14 mouse cellular contexts compared by ENCODE assay signal in genomic region chr10:14401744-14402143, GRCm38 (mm10).
A peak's percentile ranks its signal among the peaks of the same experiment; 100 is the strongest.
DNase-seq lines count a peak whose midpoint lies in the region; ATAC-seq and TF ChIP-seq lines count a peak whose summit lies in the region.
"Had no signal": no experiment of that assay in that cellular context is flagged by ENCODE, and none has a peak within 500 bp of the region (broad histone marks: within the 10 kb centered on the region; RNA-seq: fewer than 3 reads in every experiment).

No protein-coding gene starts in this region.

- no peak for ATAC-seq in inflammation-experienced regulatory T-cells, adult 6 months
- ATAC-seq: forebrain, postnatal 0 days had no signal

- H3K27ac ChIP-seq in kidney, adult 2 months (ENCODE audit: insufficient read depth, low read depth, low read length) = no peak overlapping the region
- H3K27ac ChIP-seq: embryonic facial prominence, embryonic 13.5 days; limb, embryonic 12.5 days had no signal

- H3K36me3 ChIP-seq in kidney, adult 2 months (ENCODE audit: control insufficient read depth, insufficient read depth, low read length) = no peaks in the 10 kb centered on the region
- H3K36me3 ChIP-seq: embryonic facial prominence, embryonic 13.5 days; limb, embryonic 12.5 days had no signal

- H3K27me3 ChIP-seq in kidney, adult 2 months (replicated peaks; ENCODE audit: control insufficient read depth, insufficient read depth, low read length) = no peaks in the 10 kb centered on the region
- H3K27me3 ChIP-seq: embryonic facial prominence, embryonic 13.5 days; limb, embryonic 12.5 days had no signal

- peak; percentile 72 for DNase-seq in adrenal gland, postnatal 10 days
- no peak for DNase-seq in adrenal gland, postnatal 4 days (ENCODE audit: low spot score in 2 of 2)
- peak; percentile 7 for DNase-seq in kidney, adult 2 months
- no peak for DNase-seq in kidney, postnatal 10 days
- peak; percentile 52 to 78 for DNase-seq in gastrocnemius, adult 8-10 months (ENCODE audit: low spot score in 2 of 2)
- DNase-seq in lung, postnatal 10 days = peak; percentile 17
- DNase-seq in frontal cortex, postnatal 14 days (ENCODE audit: low spot score in 2 of 2) = no peak
- DNase-seq: cerebellum, adult 9-11 months; forebrain, postnatal 0 days; layer of hippocampus, postnatal 36 days; lung, embryonic 14.5 days had no signal

- TF ChIP-seq POLR2A in kidney, adult 2 months (IDR thresholded peaks at IDR 0.05; ENCODE audit: low read depth, low read length) = no peak

- no peaks in the 10 kb centered on the region for H3K4me1 ChIP-seq in kidney, adult 2 months (ENCODE audit: control insufficient read depth, insufficient read depth, low read length)
- H3K4me1 ChIP-seq: embryonic facial prominence, embryonic 13.5 days; limb, embryonic 12.5 days had no signal

- no peak for TF ChIP-seq CTCF in kidney, adult 2 months (conservative IDR thresholded peaks at IDR 0.05; ENCODE audit: insufficient read depth, insufficient read length, low read depth, low read length)

- WGBS in kidney, adult 2 months = 63% methylated on average over 8 of the region's 8 CpGs

- H3K4me3 ChIP-seq in kidney, adult 2 months (ENCODE audit: insufficient read depth, low read depth, low read length) = no peak overlapping the region
- H3K4me3 ChIP-seq: embryonic facial prominence, embryonic 13.5 days; limb, embryonic 12.5 days had no signal

Comparison
In these comparisons a context has a peak if more than half of its experiments do, and no peak if none do; other contexts are left out.
1. DNase-seq: peak in adrenal gland, postnatal 10 days (single experiment), kidney, adult 2 months (single experiment), gastrocnemius, adult 8-10 months (2 of 2) and lung, postnatal 10 days (single experiment); none in adrenal gland, postnatal 4 days (0 of 2), kidney, postnatal 10 days (single experiment) and frontal cortex, postnatal 14 days (0 of 2).